Mouse (Mus musculus): Measurements from ENCODE around the gene Acp4. TPM values are rescaled to one million over a fixed set of nuclear protein-coding genes. Genes with fewer than 3 reads are reported as not detected.
A peak's percentile ranks its signal among the peaks of the same experiment; 100 is the strongest.
"Not testable (repeated sequence)": the region's sequence is repeated elsewhere in the genome, so short reads cannot be mapped to it uniquely, and the experiment has no call there.

Acp4 gene
- polyA plus RNA-seq (2016; fragmentation: Nextera tagmentation; extraction: Ambion mirVana), result 0.11 and 0.17 TPM in 2 replicates

DNA sequence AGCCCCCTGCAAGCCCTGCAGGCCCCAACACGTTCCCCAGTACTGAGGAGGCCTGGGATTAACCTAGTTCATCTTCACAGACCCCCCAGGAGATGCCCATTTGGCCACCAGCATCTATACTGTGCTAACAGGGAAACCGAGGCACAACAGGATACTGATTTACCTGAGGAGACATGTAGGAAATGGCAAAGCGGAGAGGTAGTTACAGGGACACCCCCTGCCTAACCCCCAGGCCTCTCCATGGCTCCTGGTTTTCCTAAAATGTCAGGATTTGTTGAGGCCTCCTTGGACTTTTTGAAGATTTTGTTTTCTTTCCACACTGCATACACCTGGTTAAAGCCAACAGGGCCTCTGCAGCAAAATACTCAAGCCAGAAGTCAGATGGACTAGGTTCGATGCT is at the start of gene Acp4:
Acp4 (minus strand) TSS at position 101 of the 400 bp plus-strand sequence.
- ATAC-seq (ENCODE audit: low FRiP score), result no peak
- H3K4me2 ChIP-seq, result no peak within 1 kb of the TSS
- H3K9ac ChIP-seq, result no peak within 1 kb of the TSS
- no peak within 1 kb of the TSS for H3K4me3 ChIP-seq (replicated peaks)
- H3K9me3 ChIP-seq, result no peaks in the 10 kb centered on the region
- H3K27me3 ChIP-seq, result peaks cover 10% of the 10 kb centered on the region; the same call in 1 of the 2 replicates
- WGBS, result 83% methylated on average over 4 of the region's 4 CpGs
- H3K36me3 ChIP-seq (replicated peaks), result peaks cover 29% of the 10 kb centered on the region
- H3K27ac ChIP-seq, result no peak within 1 kb of the TSS
- no peaks in the 10 kb centered on the region for H3K4me1 ChIP-seq

DNA sequence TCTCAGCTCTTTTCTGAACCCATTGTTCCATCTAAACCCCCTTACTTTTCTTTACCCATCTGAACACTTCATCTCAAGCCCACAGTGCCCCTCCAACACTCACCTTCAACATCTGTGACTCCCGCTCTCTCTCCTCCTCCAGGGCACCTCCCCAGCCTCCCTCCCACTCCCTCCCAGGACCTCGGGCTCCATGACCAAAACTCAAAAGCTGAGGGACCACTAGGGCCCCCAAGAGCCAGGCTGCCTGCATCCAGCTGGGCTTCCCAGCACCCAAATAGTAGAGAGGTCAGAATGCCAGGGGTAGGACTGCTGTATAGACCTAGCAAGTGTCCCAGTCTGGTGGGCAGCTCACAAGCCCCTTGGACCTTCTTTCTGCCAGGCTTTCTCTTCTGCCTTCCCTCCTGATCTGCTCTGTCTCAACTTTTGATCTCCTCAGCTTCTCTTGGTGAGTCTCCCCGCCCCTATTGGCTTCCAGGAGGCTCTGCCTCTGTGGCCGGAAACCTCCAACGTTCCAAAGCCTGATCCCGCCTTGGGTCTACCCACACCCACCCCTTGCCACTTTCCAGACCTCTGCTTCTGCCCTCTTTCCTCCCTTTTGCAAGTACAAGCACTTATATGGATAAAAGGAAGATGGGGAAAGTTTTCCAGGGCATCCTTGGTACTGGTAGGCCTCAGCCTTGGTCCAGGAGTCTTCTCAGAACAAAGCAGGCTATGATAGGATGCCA is 49.5 kb upstream of the Acp4 start, which contains the start of gene Clec11a:
Clec11a (minus strand) TSS at position 387 of the 725 bp plus-strand sequence.
- H3K4me2 ChIP-seq, result peak within 1 kb of the TSS; percentile 76
- H3K27me3 ChIP-seq, result peaks cover 32% of the 10 kb centered on the region
- peak within 1 kb of the TSS; percentile 67; the same call in 1 of the 2 replicates for H3K4me3 ChIP-seq (replicated peaks)
- WGBS, result 57% methylated on average over 6 of the region's 6 CpGs
- no peaks in the 10 kb centered on the region for H3K36me3 ChIP-seq (replicated peaks)
- no peaks in the 10 kb centered on the region for H3K9me3 ChIP-seq
- peak within 1 kb of the TSS; percentile 97 for H3K27ac ChIP-seq
- peaks cover 38% of the 10 kb centered on the region for H3K4me1 ChIP-seq
- peak within 1 kb of the TSS; percentile 12; the same call in 1 of the 2 replicates for H3K9ac ChIP-seq
- ATAC-seq (ENCODE audit: low FRiP score), result no peak

GRCm38 (mm10) chr7:44305686-44306085 is 48.5 kb upstream of the Acp4 start:
- H3K36me3 ChIP-seq (replicated peaks), result no peaks in the 10 kb centered on the region
- no peaks in the 10 kb centered on the region for H3K9me3 ChIP-seq
- ATAC-seq (ENCODE audit: low FRiP score), result no peak
- peak overlapping the region; percentile 76 for H3K4me2 ChIP-seq
- 6% methylated on average over 16 of the region's 16 CpGs for WGBS
- no peak overlapping the region; the same call in 1 of the 2 replicates for H3K9ac ChIP-seq
- H3K4me1 ChIP-seq, result peaks cover 28% of the 10 kb centered on the region
- peak overlapping the region; percentile 67; the same call in 1 of the 2 replicates for H3K4me3 ChIP-seq (replicated peaks)
- peaks cover 32% of the 10 kb centered on the region for H3K27me3 ChIP-seq
- H3K27ac ChIP-seq, result peak overlapping the region; percentile 97

DNA sequence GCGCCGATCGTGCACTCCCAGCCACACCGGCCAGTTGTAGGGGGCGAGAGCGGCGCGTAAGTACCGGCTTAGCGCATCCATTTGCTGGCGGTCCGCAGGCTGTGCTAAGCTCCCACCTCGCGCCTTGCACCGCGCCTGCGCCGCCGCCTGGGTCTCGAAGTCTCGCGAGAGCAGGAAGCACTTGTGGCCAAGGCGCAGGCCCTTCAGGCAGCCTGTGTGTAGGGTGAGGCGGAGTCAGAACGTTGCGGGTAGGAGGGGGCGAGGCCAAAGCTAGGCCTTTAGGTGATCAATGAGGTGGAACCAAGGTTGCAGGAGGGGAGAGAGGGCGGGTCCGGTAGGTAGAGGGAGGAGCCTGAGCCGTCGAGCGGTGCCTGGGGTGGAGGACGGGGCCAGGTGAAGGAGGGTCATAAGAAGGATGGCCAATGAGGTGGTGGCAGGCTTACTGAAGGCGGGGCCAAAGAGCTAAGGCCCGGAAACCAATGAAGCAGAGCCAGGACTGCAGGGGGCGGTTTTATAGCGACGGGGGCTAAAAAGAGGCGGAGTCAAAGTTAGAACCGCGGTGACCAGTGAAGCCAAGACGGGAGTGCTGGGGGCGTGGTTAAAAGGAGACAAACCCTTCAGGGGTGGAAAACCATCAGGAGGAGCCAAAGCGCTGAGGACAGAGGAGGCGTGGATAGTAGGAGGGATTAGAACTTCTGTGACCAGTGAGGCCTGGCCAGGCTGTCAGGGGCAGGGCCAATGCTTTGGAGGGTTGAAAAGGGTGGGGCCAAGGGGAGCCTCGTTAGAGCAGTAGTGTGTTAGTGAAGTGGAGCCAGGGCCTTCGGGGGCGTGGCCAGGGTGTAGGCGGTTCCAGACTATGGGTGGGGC is 47.8 kb upstream of the Acp4 start:
- Histone ChIP-seq H3K36me3 (replicated peaks) (no peaks in the 10 kb centered on the region), H3K9me3 (no peaks in the 10 kb centered on the region), H3K4me2 (peak overlapping the region; percentile 76), H3K9ac (peak overlapping the region; percentile 88), H3K27me3 (peaks cover 32% of the 10 kb centered on the region), H3K27ac (peak overlapping the region; percentile 97), H3K4me3 (replicated peaks) (peak overlapping the region; percentile 67), H3K4me1 (peaks cover 22% of the 10 kb centered on the region)
- ATAC-seq (ENCODE audit: low FRiP score), result peak; percentile 94
- under 1% methylated on average over 49 of the region's 49 CpGs for WGBS

DNA sequence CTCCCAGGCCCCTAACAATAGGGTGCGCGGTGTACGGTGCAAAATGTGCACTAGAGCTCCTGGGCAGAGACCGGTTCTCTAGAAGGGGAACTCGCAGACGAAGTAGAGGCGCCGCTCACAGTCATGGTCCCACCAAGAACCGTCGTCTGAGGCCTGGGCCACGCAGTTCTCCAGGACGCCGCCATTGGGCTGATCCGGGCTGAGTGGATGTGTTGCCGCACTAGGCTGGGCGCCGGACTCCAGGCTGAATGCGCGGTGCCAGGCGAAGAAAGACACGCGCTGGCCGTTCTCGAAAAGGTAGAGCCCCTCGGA is 47.2 kb upstream of the Acp4 start:
- Histone ChIP-seq H3K4me2 (peak overlapping the region; percentile 76), H3K36me3 (replicated peaks) (no peaks in the 10 kb centered on the region), H3K9me3 (no peaks in the 10 kb centered on the region), H3K27ac (peak overlapping the region; percentile 97), H3K27me3 (peaks cover 31% of the 10 kb centered on the region), H3K9ac (peak overlapping the region; percentile 88), H3K4me3 (replicated peaks) (peak overlapping the region; percentile 67), H3K4me1 (peaks cover 18% of the 10 kb centered on the region)
- under 1% methylated on average over 25 of the region's 25 CpGs for WGBS
- no peak; the same call in 1 of the 2 replicates for ATAC-seq (ENCODE audit: low FRiP score)

GRCm38 (mm10) chr7:44303346-44304340 is 46.5 kb upstream of the Acp4 start:
- Histone ChIP-seq H3K27me3 (peaks cover 23% of the 10 kb centered on the region), H3K9ac (peak overlapping the region; percentile 88), H3K4me3 (replicated peaks) (peak overlapping the region; percentile 67), H3K27ac (peak overlapping the region; percentile 97), H3K4me2 (peak overlapping the region; percentile 76), H3K9me3 (no peaks in the 10 kb centered on the region), H3K4me1 (peaks cover 18% of the 10 kb centered on the region), H3K36me3 (replicated peaks) (no peaks in the 10 kb centered on the region)
- ATAC-seq (ENCODE audit: low FRiP score), result no peak
- 89% methylated on average over 14 of the region's 14 CpGs for WGBS

DNA sequence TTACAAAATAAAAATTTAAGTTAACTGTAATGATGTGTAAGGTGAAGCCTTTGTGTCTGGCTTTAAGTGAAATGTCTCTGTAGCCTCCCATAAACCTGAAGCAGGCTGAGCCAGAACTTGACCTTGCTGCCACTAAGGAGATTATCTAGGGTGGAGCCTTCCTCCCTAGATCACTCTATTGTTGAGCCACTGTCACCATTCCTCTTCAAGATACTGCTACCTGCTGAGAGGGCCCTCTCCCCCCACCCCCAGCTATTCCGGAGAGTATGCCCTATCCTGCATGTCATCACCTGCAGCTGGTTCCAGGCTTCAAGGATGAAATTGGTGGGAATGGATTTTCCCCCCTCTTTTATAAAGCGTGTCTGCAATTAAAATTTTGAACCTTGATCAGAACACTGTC is 40.3 kb upstream of the Acp4 start:
- not testable (repeated sequence) for ATAC-seq (ENCODE audit: low FRiP score); H3K4me1 ChIP-seq; H3K4me2 ChIP-seq; H3K9ac ChIP-seq; H3K4me3 ChIP-seq (replicated peaks); H3K9me3 ChIP-seq; H3K36me3 ChIP-seq (replicated peaks); H3K27ac ChIP-seq; H3K27me3 ChIP-seq
- WGBS, result 93% methylated on average over 2 of the region's 2 CpGs

DNA sequence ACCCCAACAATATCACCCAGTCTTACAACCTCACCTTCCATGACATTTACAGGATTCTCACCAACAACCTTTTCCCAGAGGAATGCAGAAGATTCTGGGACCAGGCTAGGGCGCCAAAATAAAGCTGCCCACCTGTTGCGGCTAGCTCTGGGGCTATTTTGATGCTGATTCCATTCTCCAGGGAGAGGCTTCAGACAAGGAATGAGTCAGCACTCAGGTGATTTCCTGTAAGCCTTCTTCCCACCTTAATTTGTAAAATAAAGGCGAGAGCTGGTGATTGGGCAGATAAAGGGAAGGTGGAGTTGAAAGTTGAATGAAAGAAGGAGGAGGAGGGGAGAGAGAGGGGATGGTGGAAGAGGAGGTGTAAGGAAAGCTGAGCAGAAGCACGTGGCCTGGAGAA is 34.2 kb upstream of the Acp4 start:
- Histone ChIP-seq H3K36me3 (replicated peaks) (no peaks in the 10 kb centered on the region), H3K9me3 (0 out of 2 replicates have a peak, but pooled peaks cover 5% of the 10 kb centered on the region), H3K4me2 (no peak overlapping the region), H3K4me1 (no peaks in the 10 kb centered on the region), H3K9ac (no peak overlapping the region), H3K27me3 (0 out of 2 replicates have a peak, but pooled peaks cover 2% of the 10 kb centered on the region), H3K4me3 (replicated peaks) (no peak overlapping the region), H3K27ac (no peak overlapping the region)
- WGBS, result 53% methylated on average over 4 of the region's 4 CpGs
- no peak for ATAC-seq (ENCODE audit: low FRiP score)

GRCm38 (mm10) chr7:44290986-44291385 is 33.8 kb upstream of the Acp4 start:
- H3K4me1 ChIP-seq, result no peaks in the 10 kb centered on the region
- H3K27me3 ChIP-seq, result 0 out of 2 replicates have a peak, but pooled peaks cover 2% of the 10 kb centered on the region
- no peak for ATAC-seq (ENCODE audit: low FRiP score)
- H3K36me3 ChIP-seq (replicated peaks), result no peaks in the 10 kb centered on the region
- WGBS, result 86% methylated on average over 4 of the region's 4 CpGs
- no peak overlapping the region for H3K4me2 ChIP-seq
- no peak overlapping the region for H3K4me3 ChIP-seq (replicated peaks)
- no peak overlapping the region for H3K9ac ChIP-seq
- H3K27ac ChIP-seq, result no peak overlapping the region
- H3K9me3 ChIP-seq, result 0 out of 2 replicates have a peak, but pooled peaks cover 5% of the 10 kb centered on the region

DNA sequence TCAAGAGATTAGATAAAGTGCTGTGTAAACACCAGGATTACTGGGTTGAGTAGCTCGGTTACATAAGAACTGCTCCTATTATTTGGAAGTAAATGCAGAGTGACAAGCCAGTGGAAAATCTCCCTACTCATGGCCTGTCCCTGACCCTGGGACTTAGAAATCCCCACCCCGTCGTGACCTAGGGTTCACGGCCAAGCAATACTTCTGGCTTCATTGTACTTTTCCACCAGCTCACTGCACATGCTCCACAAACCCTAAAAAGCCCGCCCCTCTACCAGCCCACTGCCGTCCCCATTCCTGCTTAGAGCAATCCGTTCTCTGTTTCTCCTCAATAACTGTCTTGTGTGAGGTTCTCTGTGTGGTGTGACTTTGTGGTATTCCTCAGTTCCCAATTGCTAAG is 30.6 kb upstream of the Acp4 start:
- WGBS, result 73% methylated on average over 7 of the region's 7 CpGs
- H3K27me3 ChIP-seq, result peaks cover 2% of the 10 kb centered on the region; the same call in 1 of the 2 replicates
- H3K4me3 ChIP-seq (replicated peaks), result no peak overlapping the region
- no peak overlapping the region for H3K27ac ChIP-seq
- no peaks in the 10 kb centered on the region for H3K9me3 ChIP-seq
- ATAC-seq (ENCODE audit: low FRiP score), result no peak
- H3K4me2 ChIP-seq, result no peak overlapping the region
- no peaks in the 10 kb centered on the region for H3K36me3 ChIP-seq (replicated peaks)
- no peaks in the 10 kb centered on the region for H3K4me1 ChIP-seq
- no peak overlapping the region for H3K9ac ChIP-seq

DNA sequence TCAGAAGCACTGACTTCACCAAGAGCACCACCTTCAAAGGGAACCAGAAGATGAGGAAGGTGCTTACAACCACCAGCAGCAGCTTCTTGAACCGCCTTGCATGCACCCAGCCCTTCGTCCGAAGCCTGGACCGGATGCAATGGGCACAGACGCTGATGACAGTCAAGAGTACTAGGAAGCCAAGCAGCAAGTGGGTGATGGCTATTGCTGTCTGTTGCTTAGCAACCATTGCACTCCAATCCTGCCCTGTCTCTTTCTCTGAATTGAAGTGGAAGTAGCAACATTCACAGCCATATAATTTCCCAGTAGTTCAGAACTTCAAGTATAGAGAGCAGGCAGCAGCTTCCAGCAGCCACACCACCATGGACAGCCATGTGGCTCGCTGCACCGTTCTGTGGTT is 24.4 kb upstream of the Acp4 start:
- Histone ChIP-seq H3K4me3 (replicated peaks) (no peak overlapping the region), H3K9ac (no peak overlapping the region), H3K9me3 (no peaks in the 10 kb centered on the region), H3K27me3 (peaks cover 5% of the 10 kb centered on the region; the same call in 1 of the 2 replicates), H3K27ac (no peak overlapping the region), H3K36me3 (replicated peaks) (no peaks in the 10 kb centered on the region), H3K4me1 (peaks cover 6% of the 10 kb centered on the region; the same call in 1 of the 2 replicates), H3K4me2 (no peak overlapping the region)
- ATAC-seq (ENCODE audit: low FRiP score), result no peak
- 70% methylated on average over 7 of the region's 7 CpGs for WGBS
